Mouse (Mus musculus): Measurements from ENCODE around the gene Vmn2r63.
"Not testable (repeated sequence)": the region's sequence is repeated elsewhere in the genome, so short reads cannot be mapped to it uniquely, and the experiment has no call there.

Gene Vmn2r63

DNA sequence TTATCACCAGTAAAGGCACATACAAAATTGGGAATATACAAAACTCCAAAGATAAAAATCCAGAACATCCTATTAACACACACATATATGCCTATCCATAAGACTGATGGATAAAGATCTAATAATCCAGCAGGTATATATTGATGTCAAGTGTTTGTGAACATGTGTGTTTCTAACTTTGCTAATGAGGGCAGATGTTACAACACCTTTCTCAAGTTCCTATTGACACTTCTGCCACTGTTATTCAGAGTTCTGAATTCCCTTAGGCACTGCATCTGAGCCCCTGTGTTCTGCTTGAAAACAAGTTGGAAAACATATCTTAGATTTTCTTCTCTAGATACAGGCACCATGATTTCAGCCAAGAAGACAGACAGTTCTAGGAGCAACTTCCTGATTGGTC is at the start of gene Vmn2r63:
Vmn2r63 (minus strand) TSS at position 101 of the 400 bp plus-strand sequence.
- not testable (repeated sequence) for DNase-seq

DNA sequence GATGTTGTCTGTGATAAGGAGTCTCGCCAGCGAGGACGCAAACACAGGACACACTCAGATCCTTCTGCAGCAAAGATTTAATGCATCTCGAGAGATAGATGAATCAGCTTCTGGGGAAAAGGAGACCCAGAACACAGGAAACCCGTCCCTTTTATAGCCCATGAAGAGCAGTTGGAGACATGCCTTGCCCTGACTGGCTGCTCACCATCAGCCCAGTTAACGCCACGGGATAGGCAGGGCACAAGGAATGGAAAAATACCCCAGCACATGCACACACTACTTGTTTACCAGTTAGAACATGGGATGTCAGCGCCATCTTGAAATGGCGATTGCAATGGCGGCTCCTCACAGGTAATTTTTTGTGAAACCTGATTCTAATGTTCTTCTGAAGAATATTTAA is 47.1 kb upstream of the Vmn2r63 start:
- DNase-seq = no peak

DNA sequence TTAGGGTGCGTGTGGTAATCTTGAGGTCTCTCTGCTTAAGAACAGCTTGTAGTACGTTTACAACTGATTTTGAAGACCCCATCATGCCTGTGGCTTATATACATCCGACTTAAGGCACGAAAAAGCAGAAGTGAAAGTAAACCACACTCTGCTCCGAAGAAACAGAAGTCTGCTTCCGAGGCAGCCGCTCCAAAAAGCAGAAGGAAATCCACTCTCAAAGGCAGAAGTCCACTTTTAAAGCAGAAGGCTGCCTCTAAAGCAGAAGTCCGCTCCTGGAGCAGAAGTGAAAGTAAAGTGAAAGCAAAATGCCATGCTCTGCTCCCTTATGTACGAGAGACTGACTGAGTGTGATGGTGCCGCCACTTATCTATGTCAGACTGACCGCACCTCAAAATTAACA is 46.5 kb upstream of the Vmn2r63 start:
- DNase-seq = no peak

DNA sequence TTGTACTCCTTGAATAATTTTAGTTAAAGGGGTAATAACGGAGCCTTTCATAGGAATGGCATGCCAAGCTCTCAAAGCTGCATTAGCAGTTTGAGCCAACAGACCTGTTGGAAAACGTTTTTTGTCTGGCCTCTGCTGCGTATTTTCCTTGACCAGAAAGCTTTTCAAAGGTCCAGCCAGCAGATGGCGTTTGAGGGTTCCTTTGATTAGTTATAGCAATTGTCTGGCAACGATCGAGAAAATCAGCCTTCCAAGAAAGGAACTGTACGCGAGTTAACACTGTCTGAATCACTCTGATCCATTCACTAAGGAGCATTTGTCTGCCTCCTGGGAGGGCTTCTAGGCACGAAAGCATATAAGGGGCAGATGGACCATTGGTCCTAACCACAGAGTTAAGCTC is 31.6 kb upstream of the Vmn2r63 start:
- DNase-seq = no peak

DNA sequence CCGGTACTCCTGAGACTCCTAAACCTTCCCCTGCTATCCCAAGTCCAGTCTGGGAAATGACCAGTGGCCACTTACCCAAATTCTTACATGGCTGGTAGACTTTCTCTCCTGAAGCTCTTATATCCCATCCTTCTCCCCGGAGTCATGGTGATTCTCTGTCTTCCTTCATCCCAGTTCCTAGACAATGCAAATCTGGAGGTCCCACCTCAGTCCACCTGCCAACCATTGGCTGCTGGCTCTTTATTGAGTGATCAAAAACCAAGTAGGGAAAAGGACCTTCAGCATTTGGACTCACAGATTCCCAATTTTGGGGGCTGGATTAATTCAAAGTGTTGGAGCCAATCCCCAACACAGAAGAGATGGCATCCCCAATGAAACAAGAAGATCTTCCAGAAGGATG is 35.6 kb downstream of the Vmn2r63 start:
- not testable (repeated sequence) for DNase-seq

DNA sequence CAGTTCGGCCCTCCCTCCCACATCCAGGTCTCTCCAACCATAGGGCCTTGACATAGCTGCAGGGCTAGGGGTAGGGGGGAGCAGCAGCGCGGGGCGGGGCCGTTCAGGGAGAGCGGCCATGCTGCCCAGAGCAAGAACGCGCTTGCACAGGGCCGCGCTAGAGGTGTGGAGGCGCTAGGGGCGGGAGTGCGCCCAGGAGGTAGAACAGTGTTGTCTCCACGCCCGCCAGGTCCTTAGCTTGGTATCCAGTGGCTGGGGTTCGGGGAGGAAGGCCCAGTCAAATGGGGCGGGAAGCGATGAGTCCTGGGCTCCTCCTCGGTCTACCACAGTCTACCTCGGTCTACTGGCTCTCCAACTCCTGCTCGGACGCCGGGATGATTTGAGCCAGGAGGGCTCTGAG is 55.5 kb downstream of the Vmn2r63 start:
- DNase-seq = no peak

DNA sequence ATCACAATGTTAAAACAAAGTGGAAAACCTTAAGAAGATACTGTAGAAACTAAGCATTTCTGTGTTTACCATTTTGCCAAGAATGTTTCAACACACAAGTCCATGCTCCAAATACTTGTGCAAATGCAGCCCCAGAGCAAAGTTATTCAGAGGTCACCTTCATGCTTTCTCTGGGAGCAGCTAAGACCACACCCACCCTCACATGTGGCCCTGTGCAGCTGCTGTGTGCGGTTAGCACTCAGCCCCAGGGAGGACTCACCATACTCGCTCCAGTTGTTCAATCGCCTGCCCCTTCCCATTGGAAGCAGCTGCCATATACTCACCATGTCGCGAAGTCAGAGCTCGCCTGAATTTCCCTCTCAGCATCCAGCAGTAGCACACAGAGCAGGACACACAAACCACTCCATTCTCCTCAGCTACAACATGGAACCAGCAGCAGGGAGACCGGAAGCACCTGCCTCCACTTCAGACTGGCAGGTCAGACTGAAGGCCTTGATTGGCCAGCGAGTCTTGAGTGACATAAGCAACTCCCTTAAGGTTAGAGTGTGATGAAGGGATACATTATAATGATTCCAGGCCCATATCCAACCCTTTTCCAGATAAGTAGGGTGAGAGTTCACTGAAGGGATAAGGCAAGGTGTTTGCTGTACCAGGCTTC is 66.7 kb downstream of the Vmn2r63 start, which contains the start of gene Gm2381:
Gm2381 (minus strand) TSS at position 434 of the 658 bp plus-strand sequence.
- DNase-seq = not testable (repeated sequence)

Measured in kidney, postnatal 4 days (tissue).